Mouse (Mus musculus): ENCODE measurements around the gene St8sia1.

DNA sequence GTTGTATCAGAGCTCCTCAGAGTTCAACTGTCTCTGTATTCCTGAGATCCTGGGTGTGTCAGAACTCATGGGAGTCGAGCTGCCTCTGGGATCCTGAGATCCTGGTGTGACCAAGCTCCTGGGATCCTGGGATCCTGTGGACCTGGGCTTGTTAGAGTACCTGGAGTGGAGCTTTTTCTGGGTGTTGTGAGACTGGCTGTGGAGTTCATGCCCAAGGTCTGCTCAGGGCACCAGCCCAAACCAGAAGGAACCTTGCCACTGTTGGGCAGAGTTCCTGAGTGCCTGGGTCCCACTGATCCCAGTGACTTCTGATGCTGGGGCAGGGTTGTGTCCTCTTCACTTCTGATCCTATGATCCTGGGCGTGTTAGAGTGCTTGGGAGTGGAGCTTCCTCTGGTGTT is 8.0 kb upstream of the St8sia1 start:
- TF ChIP-seq CTCF (IDR thresholded peaks at IDR 0.05; ENCODE audit: insufficient read depth, low read depth, low read length), result no peak
- TF ChIP-seq POLR2A (IDR thresholded peaks at IDR 0.05; ENCODE audit: insufficient read depth, low read depth, low read length), result no peak

Measured in olfactory bulb, adult 2 months (tissue).